Mouse (Mus musculus): Measurements from ENCODE around the gene Tbk1.
A peak's percentile ranks its signal among the peaks of the same experiment; 100 is the strongest.

Tbk1 gene

GRCm38 (mm10) chr10:121585791-121586642, 570 bp downstream of the Tbk1 start:
- peak; percentile 34 for DNase-seq

GRCm38 (mm10) chr10:121585056-121585790, 1.4 kb downstream of the Tbk1 start:
- DNase-seq = no peak

GRCm38 (mm10) chr10:121584033-121584432, 2.6 kb downstream of the Tbk1 start:
- no peak for DNase-seq

DNA sequence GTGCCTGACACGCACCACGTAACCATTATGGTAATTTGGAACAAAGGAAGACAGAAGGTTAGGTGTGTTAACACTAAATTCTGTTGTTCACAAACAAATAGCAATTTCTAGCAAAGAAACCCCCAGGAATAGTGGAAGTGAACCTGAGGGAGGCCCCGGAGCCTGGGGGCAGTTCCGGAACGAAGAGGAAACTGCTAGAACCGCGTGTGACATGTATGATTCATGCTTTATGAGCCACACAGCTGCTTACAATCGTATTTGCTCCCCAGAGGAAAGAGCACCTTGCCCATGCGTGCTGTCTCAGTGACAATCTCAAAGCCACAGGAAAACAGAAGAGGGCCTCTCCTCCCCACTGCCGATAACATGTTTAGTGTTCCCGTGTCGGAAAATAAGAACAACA, 3.6 kb downstream of the Tbk1 start:
- no peak for DNase-seq

DNA sequence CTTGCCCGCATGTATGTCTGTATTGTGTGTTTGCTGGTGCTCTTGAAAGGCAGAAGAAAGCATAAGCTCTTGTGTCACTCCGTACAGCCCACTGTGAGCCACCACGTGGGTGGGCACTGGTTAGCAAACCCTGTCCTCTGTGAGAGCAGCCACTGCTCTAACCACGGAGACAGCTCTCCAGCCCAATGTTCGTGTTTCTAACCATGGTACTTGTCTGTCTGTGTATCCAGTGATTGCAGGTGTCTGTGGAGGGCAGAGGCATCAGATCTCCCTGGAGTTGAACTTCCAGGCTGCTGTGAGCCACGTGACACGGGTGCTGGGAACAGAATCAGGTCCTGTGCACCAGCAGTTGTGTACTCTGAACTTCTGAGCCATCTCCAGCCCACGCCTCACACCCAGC, 4.3 kb downstream of the Tbk1 start:
- no peak for DNase-seq

DNA sequence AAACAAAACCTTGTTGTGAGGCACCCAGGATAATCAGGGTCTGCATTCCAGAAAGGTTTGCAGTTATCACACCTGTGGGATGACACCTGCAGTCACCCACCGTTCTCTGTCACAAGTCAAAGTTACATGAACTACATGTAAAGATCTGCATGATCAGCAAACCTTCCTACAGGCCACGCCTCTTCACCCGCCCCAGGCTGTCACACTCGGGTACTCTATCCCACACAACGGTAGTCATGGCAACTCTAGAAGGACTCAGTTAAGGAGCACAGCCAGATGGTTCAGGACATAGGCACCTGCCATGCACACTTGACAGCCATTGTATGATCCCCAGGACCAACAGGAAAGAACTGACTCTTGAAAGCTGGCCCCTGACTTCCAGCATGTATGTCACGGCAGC, 5.2 kb downstream of the Tbk1 start:
- DNase-seq = no peak

GRCm38 (mm10) chr10:121580381-121580780, 6.2 kb downstream of the Tbk1 start:
- no peak for DNase-seq

DNA sequence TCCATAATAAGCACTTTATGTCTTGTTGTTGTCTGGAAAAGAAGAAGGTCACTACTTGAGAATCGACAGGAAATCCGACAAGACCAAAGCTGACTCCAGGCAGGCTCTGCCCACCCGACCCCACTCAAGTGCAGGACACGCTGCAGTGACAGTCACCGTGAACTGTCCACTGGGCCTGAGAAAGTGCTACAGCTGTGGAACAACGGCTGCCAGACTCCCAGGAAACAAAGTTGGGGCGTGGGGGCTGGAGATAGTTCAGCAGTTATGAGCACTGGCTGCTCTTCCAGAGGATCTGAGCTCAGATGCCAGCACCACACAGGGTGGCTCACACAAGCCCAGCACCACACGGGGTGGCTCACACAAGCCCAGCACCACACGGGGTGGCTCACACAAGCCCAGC, 10.2 kb downstream of the Tbk1 start:
- DNase-seq = no peak

DNA sequence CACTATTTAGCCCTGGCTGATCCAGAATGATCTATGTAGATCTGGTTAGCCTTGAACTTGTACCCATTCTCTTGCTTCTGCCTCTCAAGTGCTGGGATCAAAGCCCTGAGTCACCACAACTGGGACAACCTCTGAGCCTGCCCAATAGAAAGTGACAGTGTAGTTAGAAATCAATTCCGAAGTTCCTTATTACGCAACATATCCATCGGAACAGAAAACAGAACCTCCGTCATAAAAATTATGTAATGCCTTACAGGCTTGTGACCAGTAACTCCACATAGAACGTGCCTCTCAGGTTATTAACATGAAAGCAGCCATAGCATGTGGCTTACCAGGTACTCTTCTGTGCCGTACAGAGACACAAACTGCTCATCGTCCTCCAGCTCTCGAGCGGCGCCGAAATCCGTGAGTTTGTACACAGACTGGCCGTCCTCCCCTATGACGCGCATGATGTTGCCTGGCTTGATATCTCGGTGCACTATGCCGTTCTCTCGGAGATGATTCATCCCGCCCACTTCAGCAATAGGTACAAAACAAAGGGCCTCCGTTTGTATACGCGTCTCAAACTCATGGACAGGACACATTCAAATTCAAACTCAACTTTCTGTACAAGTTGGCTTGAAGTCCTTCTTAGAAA, 15.0 kb downstream of the Tbk1 start:
- no peak for DNase-seq

- DNase-seq = no peak
These were observed 15.6 kb downstream of the Tbk1 start for GRCm38 (mm10) chr10:121571031-121571430.

DNA sequence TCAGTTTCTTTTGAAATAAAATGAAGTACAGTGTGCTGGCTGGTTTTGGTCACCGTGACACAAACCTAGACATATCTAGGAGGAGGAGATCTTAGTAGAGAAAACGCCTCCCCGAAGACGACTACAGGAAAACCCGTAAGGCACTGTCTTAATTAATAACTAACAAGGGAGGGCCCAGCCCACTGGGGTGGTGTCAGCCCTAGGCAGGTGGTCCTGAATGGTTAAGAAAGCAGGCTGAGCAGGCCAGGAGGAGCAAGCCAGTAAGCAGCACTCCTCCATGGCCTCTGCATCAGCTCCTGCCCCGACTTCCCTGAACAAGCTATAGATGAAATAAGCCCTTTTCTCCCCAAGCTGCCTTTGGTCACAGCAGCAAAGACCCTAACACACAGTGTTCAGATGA, 16.8 kb downstream of the Tbk1 start:
- no peak for DNase-seq

DNA sequence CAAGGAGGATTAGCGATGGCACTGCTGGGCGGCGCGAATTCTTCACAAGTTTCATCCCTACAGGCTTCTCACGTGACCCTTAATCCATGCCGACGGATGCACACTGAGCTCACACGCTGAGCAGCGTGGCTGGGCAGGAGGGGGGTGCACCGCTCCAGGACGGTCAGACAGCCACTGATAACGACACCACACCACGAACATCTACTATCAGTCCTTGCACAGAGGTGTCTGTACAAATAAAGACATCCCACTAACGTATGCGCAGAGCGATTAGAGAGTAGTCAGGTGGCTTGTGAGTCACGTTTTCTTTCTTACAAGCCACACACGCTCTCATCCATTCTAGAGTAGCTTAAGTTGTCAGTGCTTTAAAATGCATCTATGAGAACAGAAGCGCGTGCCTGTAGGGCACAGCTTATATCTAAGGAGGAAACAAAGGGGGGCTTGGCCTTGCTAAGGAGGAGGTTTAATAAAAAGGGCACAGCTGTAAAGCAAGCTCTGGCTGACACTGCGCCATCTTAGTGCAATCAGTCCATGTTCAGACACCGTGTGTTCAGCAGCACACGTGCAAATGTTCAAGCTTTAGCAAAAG, 17.5 kb downstream of the Tbk1 start:
- peak; percentile 75 for DNase-seq

DNA sequence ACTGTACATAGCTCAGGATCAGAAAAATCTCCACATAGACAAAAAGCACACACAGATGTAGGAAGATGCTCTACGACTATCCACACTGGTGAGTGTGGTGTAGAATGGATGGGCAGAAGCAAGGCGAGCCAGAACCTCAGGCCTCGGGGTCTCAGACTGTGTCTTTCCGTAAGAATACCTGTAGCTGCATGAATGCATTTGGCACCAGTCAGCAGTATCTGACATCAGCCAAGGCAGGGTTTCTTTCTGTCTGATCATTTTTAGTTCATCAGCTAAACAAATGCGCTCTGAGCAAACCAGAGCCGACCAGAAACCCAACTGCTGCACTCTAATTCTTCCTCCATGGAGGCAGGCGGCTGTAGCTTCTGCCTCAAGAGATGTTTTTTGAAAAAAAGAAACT, 18.1 kb downstream of the Tbk1 start:
- DNase-seq = no peak

GRCm38 (mm10) chr10:121568026-121568425, 18.6 kb downstream of the Tbk1 start:
- no peak for DNase-seq

- DNase-seq = no peak
These were observed 22.1 kb downstream of the Tbk1 start for GRCm38 (mm10) chr10:121564447-121564846.

DNA sequence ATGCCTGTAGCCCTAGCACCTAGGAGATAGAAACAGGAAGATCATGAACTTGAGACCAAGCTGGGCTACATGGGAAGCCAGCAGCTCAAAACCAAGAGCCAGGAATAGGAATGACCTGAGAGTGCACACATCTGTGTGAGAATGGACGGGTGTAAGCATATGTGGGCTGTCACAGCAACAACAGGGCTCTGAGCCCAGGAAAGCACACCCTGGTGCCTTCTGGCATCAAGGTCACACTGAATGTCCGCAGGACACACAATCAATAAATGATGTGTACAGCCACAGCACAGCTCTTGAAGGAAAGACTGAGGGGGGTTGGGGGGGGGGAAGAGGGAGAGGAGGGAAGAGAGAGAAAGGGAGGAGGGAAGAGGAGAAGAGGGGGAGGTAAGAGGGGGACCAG, 28.4 kb downstream of the Tbk1 start:
- no peak for DNase-seq

- DNase-seq = no peak
These were observed 30.3 kb downstream of the Tbk1 start for GRCm38 (mm10) chr10:121556263-121556662.

DNA sequence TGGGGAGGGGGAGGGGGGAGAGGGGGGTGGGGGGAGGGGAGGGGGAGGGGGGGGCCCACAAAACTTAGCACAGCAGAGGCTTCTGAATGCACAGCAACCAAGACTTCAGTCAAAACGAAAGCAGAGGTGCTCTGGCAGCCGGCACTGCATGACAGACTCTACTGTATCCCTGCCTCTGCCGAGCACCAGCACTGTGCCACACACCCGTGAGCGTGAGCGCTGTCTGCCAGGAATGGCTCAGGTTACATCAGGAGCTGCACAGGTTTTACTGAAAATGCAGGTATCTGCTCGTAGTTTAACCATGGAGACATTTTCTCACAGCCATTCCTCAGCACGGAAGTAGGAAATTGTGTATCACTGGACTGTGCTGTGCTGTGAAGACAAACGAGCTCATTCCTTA, 36.3 kb downstream of the Tbk1 start:
- no peak for DNase-seq

DNA sequence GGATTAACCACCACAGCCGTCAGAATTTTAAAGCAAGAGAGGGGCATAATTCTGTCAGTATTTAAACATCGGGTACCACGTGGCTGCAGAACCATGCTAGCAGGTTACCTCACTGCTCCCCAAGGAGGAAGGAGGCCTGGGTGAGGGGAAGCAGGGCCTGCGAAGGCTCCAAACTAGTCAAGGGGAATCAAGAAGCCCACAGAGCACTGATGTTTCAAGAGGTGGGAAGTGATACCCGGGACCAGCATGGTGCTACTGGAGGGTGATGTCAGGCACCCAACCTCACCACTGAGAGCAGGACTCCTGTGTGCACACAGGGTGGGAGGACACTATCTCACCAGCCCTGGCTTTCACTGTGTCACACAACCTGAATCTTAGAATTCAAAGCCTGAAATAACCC, 36.9 kb downstream of the Tbk1 start:
- DNase-seq = no peak

DNA sequence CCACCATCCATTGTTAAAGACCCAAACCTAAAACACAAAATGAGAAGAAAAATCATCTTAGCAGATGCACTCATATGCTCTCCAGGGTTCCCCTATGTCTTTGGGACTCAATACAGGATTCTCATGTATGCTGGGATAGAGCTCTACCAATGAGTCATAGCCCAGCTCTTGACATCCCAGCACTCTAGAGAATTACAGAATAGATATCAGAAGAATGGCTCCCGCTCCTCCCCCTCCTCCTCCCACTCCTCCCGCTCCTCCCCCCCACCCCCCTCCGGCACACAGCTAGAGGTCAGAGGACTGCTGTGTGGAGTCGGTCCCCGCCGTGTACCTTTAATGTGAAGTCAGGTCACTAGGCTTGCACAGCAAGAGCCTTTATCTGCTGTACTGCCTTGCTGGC, 39.4 kb downstream of the Tbk1 start:
- no peak for DNase-seq

- DNase-seq = no peak
These were observed 43.0 kb downstream of the Tbk1 start for GRCm38 (mm10) chr10:121543577-121543976.

- no peak for DNase-seq
These were observed 44.4 kb downstream of the Tbk1 start for GRCm38 (mm10) chr10:121542156-121542555.

GRCm38 (mm10) chr10:121534995-121535394, 51.6 kb downstream of the Tbk1 start:
- no peak for DNase-seq
